Mouse (Mus musculus) thymus, adult 2 months (tissue): ENCODE results near the gene Sema3a.

Source experiments
- CTCF ChIP-seq: fragments of 200-500 bp; IDR thresholded peaks from 2 replicates; pipeline ENCODE4 v1.5.1; 2012; ENCODE audit warnings: mild to moderate bottlenecking, control low read depth, low read length, moderate library complexity, borderline replicate concordance; ENCODE audit not compliant: control insufficient read depth, poor library complexity, insufficient read depth; ENCODE audit errors: extremely low read depth
- POLR2A ChIP-seq: fragments of 200-500 bp; IDR thresholded peaks from 2 replicates; pipeline ENCODE4 v1.6.1; 2012; ENCODE audit warnings: mild to moderate bottlenecking, low read length, control low read depth, moderate library complexity; ENCODE audit not compliant: control insufficient read depth, poor library complexity, insufficient read depth; ENCODE audit errors: extremely low read depth

GRCm38 (mm10) chr5:13527037-13527464, 401.8 kb downstream of the Sema3a start:
- TF ChIP-seq CTCF: no peak
- no peak for TF ChIP-seq POLR2A
